Mouse (Mus musculus): ENCODE measurements around the gene Cyb5d2.

- TF ChIP-seq POLR2A (IDR thresholded peaks at IDR 0.05; ENCODE audit: insufficient read depth, low read depth, low read length) (no peak), CTCF (IDR thresholded peaks at IDR 0.05; ENCODE audit: insufficient read depth, low read depth, low read length) (no peak)
Measured at GRCm38 (mm10) chr11:72759581-72759980, 36.4 kb downstream of the Cyb5d2 start.
